Mouse (Mus musculus) forebrain, embryonic 12.5 days (tissue): ENCODE measurements around the gene Gpr152. TPM values are rescaled to one million over a fixed set of nuclear protein-coding genes. Genes with fewer than 3 reads are reported as not detected.

ENCODE experiments used
- ATAC-seq: fragments of 200-750 bp; cut with Nextera tagmentation; 2 replicates; pipeline ENCODE4 v1.8.0; 2017; ENCODE audit warnings: moderate TSS enrichment; ENCODE audit not compliant: low FRiP score
- H3K27ac ChIP-seq: fragments of 300-500 bp; sonication (generic); 2 replicates; pipeline ENCODE4 v1.5.1; 2016; ENCODE audit warnings: mild to moderate bottlenecking
- H3K27me3 ChIP-seq: fragments of 300-500 bp; sonication (generic); 2 replicates; pipeline ENCODE4 v1.6.1; 2016; ENCODE audit warnings: mild to moderate bottlenecking
- H3K36me3 ChIP-seq: fragments of 300-500 bp; sonication (generic); replicated peaks from 2 replicates; pipeline ENCODE4 v1.6.1; 2016; ENCODE audit warnings: mild to moderate bottlenecking
- H3K4me1 ChIP-seq: fragments of 300-500 bp; sonication (generic); 2 replicates; pipeline ENCODE4 v1.6.1; 2016
- H3K4me2 ChIP-seq: fragments of 300-500 bp; sonication (generic); 2 replicates; pipeline ENCODE4 v1.6.1; 2016; ENCODE audit warnings: mild to moderate bottlenecking, moderate library complexity
- H3K4me3 ChIP-seq: fragments of 300-500 bp; sonication (generic); replicated peaks from 2 replicates; pipeline ENCODE4 v1.5.1; 2016; ENCODE audit warnings: mild to moderate bottlenecking
- H3K9ac ChIP-seq: fragments of 300-500 bp; sonication (generic); 2 replicates; pipeline ENCODE4 v1.6.1; 2016; ENCODE audit warnings: mild to moderate bottlenecking
- H3K9me3 ChIP-seq: fragments of 300-500 bp; sonication (generic); 2 replicates; pipeline ENCODE4 v1.6.1; 2016
- WGBS: fragments of 180-500 bp; shearing (Covaris S2); methylation state at CpG from one replicate; pipeline ENCODE4 v1.1.7; 2016; 5-methylcytosine and 5-hydroxymethylcytosine counted together
- polyA plus RNA-seq: library from polyadenylated mRNA; unstranded; fragments of >200 nt; fragmentation: Nextera tagmentation; extraction: Ambion mirVana; gene quantifications from 2 replicates; pipeline ENCODE4 v1.2.1, GENCODE M21; 2016

Gene Gpr152
- polyA plus RNA-seq, 1 experiment from 2014 or later: not detected

GRCm38 (mm10) chr19:4156073-4156579 is 16.5 kb downstream of the Gpr152 start:
- WGBS: 72% methylated on average over 20 of the region's 20 CpGs
- no peak for ATAC-seq
- peaks cover 5% of the 10 kb centered on the region; the same call in 1 of the 2 replicates for H3K4me1 ChIP-seq
- peaks cover 71% of the 10 kb centered on the region for H3K36me3 ChIP-seq
- H3K4me2 ChIP-seq: no peak overlapping the region
- H3K9me3 ChIP-seq: no peaks in the 10 kb centered on the region
- H3K27ac ChIP-seq: peak overlapping the region; percentile 1; the same call in 1 of the 2 replicates
- no peak overlapping the region for H3K9ac ChIP-seq
- H3K4me3 ChIP-seq: no peak overlapping the region
- H3K27me3 ChIP-seq: no peaks in the 10 kb centered on the region

GRCm38 (mm10) chr19:4156771-4157170 is 17.2 kb downstream of the Gpr152 start:
- Histone ChIP-seq H3K4me1 (0 out of 2 replicates have a peak, but pooled peaks cover 5% of the 10 kb centered on the region), H3K4me3 (no peak overlapping the region), H3K4me2 (no peak overlapping the region), H3K36me3 (peaks cover 73% of the 10 kb centered on the region), H3K27ac (no peak overlapping the region), H3K9ac (no peak overlapping the region), H3K27me3 (no peaks in the 10 kb centered on the region), H3K9me3 (no peaks in the 10 kb centered on the region)
- ATAC-seq: no peak
- WGBS: 91% methylated on average over 12 of the region's 12 CpGs

GRCm38 (mm10) chr19:4159049-4159448 is 19.5 kb downstream of the Gpr152 start:
- no peak overlapping the region for H3K27ac ChIP-seq
- no peak overlapping the region for H3K9ac ChIP-seq
- H3K9me3 ChIP-seq: no peaks in the 10 kb centered on the region
- H3K4me1 ChIP-seq: peaks cover 19% of the 10 kb centered on the region
- WGBS: 96% methylated on average over 8 of the region's 8 CpGs
- no peak overlapping the region for H3K4me2 ChIP-seq
- peaks cover 58% of the 10 kb centered on the region for H3K36me3 ChIP-seq
- H3K4me3 ChIP-seq: no peak overlapping the region
- no peak for ATAC-seq
- no peaks in the 10 kb centered on the region for H3K27me3 ChIP-seq

GRCm38 (mm10) chr19:4162646-4163542 is 23.3 kb downstream of the Gpr152 start, which contains the start of gene Rps6kb2:
Gene Rps6kb2, minus strand, starts transcription at chr19:4163354.
- Histone ChIP-seq H3K9ac (peak within 1 kb of the TSS; percentile 74), H3K4me2 (peak within 1 kb of the TSS; percentile 93), H3K27me3 (no peaks in the 10 kb centered on the region), H3K9me3 (no peaks in the 10 kb centered on the region), H3K4me3 (peak within 1 kb of the TSS; percentile 78), H3K36me3 (peaks cover 35% of the 10 kb centered on the region), H3K27ac (peak within 1 kb of the TSS; percentile 61), H3K4me1 (peaks cover 14% of the 10 kb centered on the region)
- ATAC-seq: peak; percentile 93
- WGBS: 7% methylated on average over 42 of the region's 42 CpGs

GRCm38 (mm10) chr19:4163543-4163887 is 23.9 kb downstream of the Gpr152 start:
- Histone ChIP-seq H3K4me2 (peak overlapping the region; percentile 93), H3K36me3 (peaks cover 28% of the 10 kb centered on the region), H3K4me1 (peaks cover 14% of the 10 kb centered on the region), H3K9ac (peak overlapping the region; percentile 74), H3K4me3 (peak overlapping the region; percentile 78), H3K9me3 (no peaks in the 10 kb centered on the region), H3K27me3 (no peaks in the 10 kb centered on the region), H3K27ac (peak overlapping the region; percentile 61)
- WGBS: 36% methylated on average over 4 of the region's 4 CpGs
- peak; percentile 34 for ATAC-seq

GRCm38 (mm10) chr19:4164100-4164499 is 24.5 kb downstream of the Gpr152 start:
- no peak overlapping the region for H3K9ac ChIP-seq
- H3K4me1 ChIP-seq: peaks cover 14% of the 10 kb centered on the region
- H3K36me3 ChIP-seq: peaks cover 23% of the 10 kb centered on the region
- H3K4me3 ChIP-seq: no peak overlapping the region
- ATAC-seq: no peak
- no peak overlapping the region for H3K27ac ChIP-seq
- WGBS: 83% methylated on average over 3 of the region's 3 CpGs
- no peaks in the 10 kb centered on the region for H3K9me3 ChIP-seq
- H3K27me3 ChIP-seq: no peaks in the 10 kb centered on the region
- H3K4me2 ChIP-seq: no peak overlapping the region

GRCm38 (mm10) chr19:4164721-4165120 is 25.1 kb downstream of the Gpr152 start:
- H3K27ac ChIP-seq: no peak overlapping the region
- H3K4me2 ChIP-seq: no peak overlapping the region
- no peak overlapping the region for H3K9ac ChIP-seq
- no peak overlapping the region for H3K4me3 ChIP-seq
- peaks cover 16% of the 10 kb centered on the region for H3K36me3 ChIP-seq
- no peaks in the 10 kb centered on the region for H3K27me3 ChIP-seq
- no peak for ATAC-seq
- 64% methylated on average over 2 of the region's 2 CpGs for WGBS
- peaks cover 15% of the 10 kb centered on the region for H3K4me1 ChIP-seq
- no peaks in the 10 kb centered on the region for H3K9me3 ChIP-seq

- no peak overlapping the region for H3K4me3 ChIP-seq
- no peak for ATAC-seq
- no peak overlapping the region for H3K27ac ChIP-seq
- H3K27me3 ChIP-seq: 0 out of 2 replicates have a peak, but pooled peaks cover 5% of the 10 kb centered on the region
- no peaks in the 10 kb centered on the region for H3K9me3 ChIP-seq
- peaks cover 21% of the 10 kb centered on the region for H3K4me1 ChIP-seq
- no peak overlapping the region for H3K4me2 ChIP-seq
- H3K9ac ChIP-seq: no peak overlapping the region
- 77% methylated on average over 9 of the region's 9 CpGs for WGBS
- H3K36me3 ChIP-seq: peaks cover under 1% of the 10 kb centered on the region; the same call in 1 of the 2 replicates
Measured at GRCm38 (mm10) chr19:4166678-4167476, 27.3 kb downstream of the Gpr152 start.

GRCm38 (mm10) chr19:4169378-4169784 is 29.8 kb downstream of the Gpr152 start:
- peak overlapping the region; percentile 88 for H3K27ac ChIP-seq
- no peaks in the 10 kb centered on the region for H3K36me3 ChIP-seq
- peak overlapping the region; percentile 80 for H3K4me2 ChIP-seq
- ATAC-seq: peak; percentile 97
- H3K27me3 ChIP-seq: 0 out of 2 replicates have a peak, but pooled peaks cover 5% of the 10 kb centered on the region
- peak overlapping the region; percentile 84 for H3K9ac ChIP-seq
- H3K9me3 ChIP-seq: no peaks in the 10 kb centered on the region
- H3K4me1 ChIP-seq: peaks cover 8% of the 10 kb centered on the region
- under 1% methylated on average over 40 of the region's 43 CpGs for WGBS
- H3K4me3 ChIP-seq: peak overlapping the region; percentile 43

- Histone ChIP-seq H3K9ac (peak overlapping the region; percentile 84), H3K4me1 (peaks cover 8% of the 10 kb centered on the region), H3K36me3 (no peaks in the 10 kb centered on the region), H3K9me3 (no peaks in the 10 kb centered on the region), H3K27ac (peak overlapping the region; percentile 88), H3K27me3 (0 out of 2 replicates have a peak, but pooled peaks cover 5% of the 10 kb centered on the region), H3K4me3 (peak overlapping the region; percentile 43), H3K4me2 (peak overlapping the region; percentile 80)
- peak; percentile 56 for ATAC-seq
- 9% methylated on average over 27 of the region's 27 CpGs for WGBS
Measured at GRCm38 (mm10) chr19:4169810-4170209, 30.2 kb downstream of the Gpr152 start.

- 91% methylated on average over 10 of the region's 10 CpGs for WGBS
- no peak for ATAC-seq
- H3K9me3 ChIP-seq: no peaks in the 10 kb centered on the region
- no peak overlapping the region for H3K4me3 ChIP-seq
- 0 out of 2 replicates have a peak, but pooled peaks cover 5% of the 10 kb centered on the region for H3K27me3 ChIP-seq
- no peaks in the 10 kb centered on the region for H3K36me3 ChIP-seq
- H3K4me1 ChIP-seq: peaks cover 18% of the 10 kb centered on the region
- no peak overlapping the region for H3K9ac ChIP-seq
- H3K27ac ChIP-seq: no peak overlapping the region
- no peak overlapping the region for H3K4me2 ChIP-seq
Measured at GRCm38 (mm10) chr19:4170723-4171392, 31.3 kb downstream of the Gpr152 start.
